Mouse (Mus musculus): Measurements from ENCODE around the gene Lrrc2. TPM values are rescaled to one million over a fixed set of nuclear protein-coding genes. Genes with fewer than 3 reads are reported as not detected.
A peak's percentile ranks its signal among the peaks of the same experiment; 100 is the strongest.

Gene Lrrc2
- polyA plus RNA-seq, 1 experiment: not detected

DNA sequence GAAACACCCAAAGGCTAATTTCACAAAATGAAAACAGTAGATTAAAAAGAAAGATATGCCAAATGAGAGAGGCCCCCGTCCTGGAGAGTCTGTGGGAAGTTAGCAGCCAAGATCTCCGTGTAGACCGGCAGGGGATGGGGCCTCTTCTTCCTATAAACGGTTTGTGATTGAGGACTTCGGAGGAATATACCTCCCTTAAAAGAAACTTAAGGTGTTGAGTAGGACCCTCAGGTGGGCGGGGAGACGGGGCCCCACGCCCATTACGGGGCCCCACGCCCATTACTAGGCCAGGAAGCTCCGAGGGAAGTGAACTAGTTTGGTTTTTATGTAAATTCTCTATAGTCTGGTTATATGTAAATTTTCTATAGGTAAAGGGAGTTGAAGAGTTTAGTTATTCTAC, 5.4 kb upstream of the Lrrc2 start, which contains the start of gene Tdgf1:
Tdgf1 (minus strand) TSS at position 233 of the 400 bp plus-strand sequence.
- no peak within 1 kb of the TSS for H3K27ac ChIP-seq (ENCODE audit: insufficient read depth, low read depth, low read length)
- WGBS: 58% methylated on average over 11 of the region's 11 CpGs
- no peak within 1 kb of the TSS for H3K4me3 ChIP-seq (ENCODE audit: insufficient read depth, low read depth, low read length)
- no peak for TF ChIP-seq CTCF (IDR thresholded peaks at IDR 0.05; ENCODE audit: insufficient read depth, low read depth, low read length)
- TF ChIP-seq POLR2A (IDR thresholded peaks at IDR 0.05; ENCODE audit: insufficient read depth, low read depth, low read length): no peak
- H3K4me1 ChIP-seq (ENCODE audit: control insufficient read depth, insufficient read depth, low read length): peaks cover 5% of the 10 kb centered on the region; the same call in 1 of the 2 replicates

DNA sequence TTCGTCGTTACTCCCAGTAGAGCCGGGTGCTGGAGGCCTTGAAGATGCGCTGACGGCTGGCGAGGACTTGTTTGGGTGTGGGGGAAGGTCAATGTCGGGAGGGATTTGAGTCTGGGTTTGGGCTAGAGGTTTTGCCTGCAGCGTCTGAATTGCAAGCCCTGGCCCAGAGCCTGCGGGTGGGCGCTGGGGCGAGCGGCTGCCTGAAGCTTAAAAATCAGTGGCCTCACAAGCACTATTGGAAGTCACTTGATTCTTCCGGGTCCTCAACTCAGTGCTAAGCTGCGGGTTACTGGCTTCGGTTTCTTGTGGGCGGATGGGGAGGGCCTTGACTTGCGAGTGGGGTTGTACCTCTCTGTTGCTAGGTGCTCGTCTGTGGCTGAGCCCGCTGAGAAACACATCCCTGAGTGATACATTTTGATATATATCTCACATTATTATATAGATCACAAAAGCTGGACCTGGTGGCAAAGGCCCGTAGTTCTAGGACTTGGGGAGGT, 4.7 kb upstream of the Lrrc2 start:
- WGBS: 51% methylated on average over 20 of the region's 20 CpGs
- H3K4me3 ChIP-seq (ENCODE audit: insufficient read depth, low read depth, low read length): no peak overlapping the region
- peaks cover 5% of the 10 kb centered on the region; the same call in 1 of the 2 replicates for H3K4me1 ChIP-seq (ENCODE audit: control insufficient read depth, insufficient read depth, low read length)
- TF ChIP-seq POLR2A (IDR thresholded peaks at IDR 0.05; ENCODE audit: insufficient read depth, low read depth, low read length) (no peak), CTCF (IDR thresholded peaks at IDR 0.05; ENCODE audit: insufficient read depth, low read depth, low read length) (no peak)
- no peak overlapping the region for H3K27ac ChIP-seq (ENCODE audit: insufficient read depth, low read depth, low read length)

- TF ChIP-seq POLR2A (IDR thresholded peaks at IDR 0.05; ENCODE audit: insufficient read depth, low read depth, low read length): no peak
- no peak for TF ChIP-seq CTCF (IDR thresholded peaks at IDR 0.05; ENCODE audit: insufficient read depth, low read depth, low read length)
- Histone ChIP-seq H3K4me3 (ENCODE audit: insufficient read depth, low read depth, low read length) (no peak overlapping the region), H3K27ac (ENCODE audit: insufficient read depth, low read depth, low read length) (no peak overlapping the region), H3K4me1 (ENCODE audit: control insufficient read depth, insufficient read depth, low read length) (peaks cover 5% of the 10 kb centered on the region; the same call in 1 of the 2 replicates)
- WGBS: 54% methylated on average over 6 of the region's 6 CpGs
Measured at GRCm38 (mm10) chr9:110947261-110947661, 4.1 kb upstream of the Lrrc2 start.

GRCm38 (mm10) chr9:110947900-110948299, 3.4 kb upstream of the Lrrc2 start:
- Histone ChIP-seq H3K4me3 (ENCODE audit: insufficient read depth, low read depth, low read length) (no peak overlapping the region), H3K4me1 (ENCODE audit: control insufficient read depth, insufficient read depth, low read length) (peaks cover 5% of the 10 kb centered on the region; the same call in 1 of the 2 replicates), H3K27ac (ENCODE audit: insufficient read depth, low read depth, low read length) (no peak overlapping the region)
- 84% methylated on average over 6 of the region's 6 CpGs for WGBS
- TF ChIP-seq CTCF (IDR thresholded peaks at IDR 0.05; ENCODE audit: insufficient read depth, low read depth, low read length) (no peak), POLR2A (IDR thresholded peaks at IDR 0.05; ENCODE audit: insufficient read depth, low read depth, low read length) (no peak)

GRCm38 (mm10) chr9:110948813-110949310, 2.5 kb upstream of the Lrrc2 start:
- WGBS: 89% methylated on average over 8 of the region's 8 CpGs
- H3K4me1 ChIP-seq (ENCODE audit: control insufficient read depth, insufficient read depth, low read length): peaks cover 5% of the 10 kb centered on the region; the same call in 1 of the 2 replicates
- H3K27ac ChIP-seq (ENCODE audit: insufficient read depth, low read depth, low read length): no peak overlapping the region
- TF ChIP-seq CTCF (IDR thresholded peaks at IDR 0.05; ENCODE audit: insufficient read depth, low read depth, low read length) (no peak), POLR2A (IDR thresholded peaks at IDR 0.05; ENCODE audit: insufficient read depth, low read depth, low read length) (no peak)
- H3K4me3 ChIP-seq (ENCODE audit: insufficient read depth, low read depth, low read length): no peak overlapping the region

- H3K27ac ChIP-seq (ENCODE audit: insufficient read depth, low read depth, low read length): no peak overlapping the region
- TF ChIP-seq CTCF (IDR thresholded peaks at IDR 0.05; ENCODE audit: insufficient read depth, low read depth, low read length) (no peak), POLR2A (IDR thresholded peaks at IDR 0.05; ENCODE audit: insufficient read depth, low read depth, low read length) (no peak)
- H3K4me3 ChIP-seq (ENCODE audit: insufficient read depth, low read depth, low read length): no peak overlapping the region
- peaks cover 5% of the 10 kb centered on the region; the same call in 1 of the 2 replicates for H3K4me1 ChIP-seq (ENCODE audit: control insufficient read depth, insufficient read depth, low read length)
- WGBS: over 99% methylated on average over 3 of the region's 3 CpGs
Measured at GRCm38 (mm10) chr9:110950109-110950508, 1.2 kb upstream of the Lrrc2 start.

DNA sequence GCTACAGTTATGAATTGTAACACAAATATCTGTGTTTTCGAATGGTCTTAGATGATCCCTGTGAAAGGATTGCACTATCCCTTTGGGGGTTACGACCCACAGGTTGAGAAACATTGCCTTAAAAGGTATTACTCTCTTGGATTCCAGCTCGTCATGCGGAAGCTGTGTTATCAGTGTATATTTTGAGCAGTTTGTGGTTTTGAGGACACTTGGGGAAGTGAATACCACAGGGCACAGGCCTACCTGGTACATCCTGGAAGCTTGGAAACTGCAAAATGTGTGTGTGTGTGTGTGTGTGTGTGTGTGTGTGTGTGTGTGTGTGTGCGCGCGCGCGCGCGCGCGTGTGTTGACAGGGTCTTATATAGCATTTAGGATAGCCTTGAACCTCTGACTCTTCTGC, 521 bp downstream of the Lrrc2 start:
- H3K27ac ChIP-seq (ENCODE audit: insufficient read depth, low read depth, low read length): no peak overlapping the region
- 99% methylated on average over 13 of the region's 13 CpGs for WGBS
- H3K4me1 ChIP-seq (ENCODE audit: control insufficient read depth, insufficient read depth, low read length): no peaks in the 10 kb centered on the region
- TF ChIP-seq POLR2A (IDR thresholded peaks at IDR 0.05; ENCODE audit: insufficient read depth, low read depth, low read length) (no peak), CTCF (IDR thresholded peaks at IDR 0.05; ENCODE audit: insufficient read depth, low read depth, low read length) (no peak)
- no peak overlapping the region for H3K4me3 ChIP-seq (ENCODE audit: insufficient read depth, low read depth, low read length)

DNA sequence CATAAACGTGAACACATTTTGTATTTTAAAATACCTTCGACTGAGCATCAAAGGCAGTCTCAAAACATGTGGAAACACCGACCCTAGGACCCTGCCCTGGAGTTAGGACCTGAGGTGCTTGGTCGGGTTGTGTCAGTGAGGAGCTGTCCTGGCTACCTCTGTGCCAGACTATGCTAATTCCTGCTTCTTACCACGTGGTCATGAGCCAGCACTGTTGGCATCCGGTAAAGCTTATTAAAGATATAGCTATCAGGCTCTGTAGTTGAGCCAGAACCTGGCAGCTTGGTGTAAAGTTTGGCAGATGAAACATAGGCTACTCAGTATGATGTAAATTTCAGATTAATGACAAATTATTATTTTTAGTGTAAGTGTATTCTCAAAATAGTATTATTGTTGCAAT, 1.1 kb downstream of the Lrrc2 start:
- Histone ChIP-seq H3K4me3 (ENCODE audit: insufficient read depth, low read depth, low read length) (no peak overlapping the region), H3K27ac (ENCODE audit: insufficient read depth, low read depth, low read length) (no peak overlapping the region), H3K4me1 (ENCODE audit: control insufficient read depth, insufficient read depth, low read length) (no peaks in the 10 kb centered on the region)
- TF ChIP-seq POLR2A (IDR thresholded peaks at IDR 0.05; ENCODE audit: insufficient read depth, low read depth, low read length) (no peak), CTCF (IDR thresholded peaks at IDR 0.05; ENCODE audit: insufficient read depth, low read depth, low read length) (no peak)
- WGBS: 53% methylated on average over 6 of the region's 6 CpGs

DNA sequence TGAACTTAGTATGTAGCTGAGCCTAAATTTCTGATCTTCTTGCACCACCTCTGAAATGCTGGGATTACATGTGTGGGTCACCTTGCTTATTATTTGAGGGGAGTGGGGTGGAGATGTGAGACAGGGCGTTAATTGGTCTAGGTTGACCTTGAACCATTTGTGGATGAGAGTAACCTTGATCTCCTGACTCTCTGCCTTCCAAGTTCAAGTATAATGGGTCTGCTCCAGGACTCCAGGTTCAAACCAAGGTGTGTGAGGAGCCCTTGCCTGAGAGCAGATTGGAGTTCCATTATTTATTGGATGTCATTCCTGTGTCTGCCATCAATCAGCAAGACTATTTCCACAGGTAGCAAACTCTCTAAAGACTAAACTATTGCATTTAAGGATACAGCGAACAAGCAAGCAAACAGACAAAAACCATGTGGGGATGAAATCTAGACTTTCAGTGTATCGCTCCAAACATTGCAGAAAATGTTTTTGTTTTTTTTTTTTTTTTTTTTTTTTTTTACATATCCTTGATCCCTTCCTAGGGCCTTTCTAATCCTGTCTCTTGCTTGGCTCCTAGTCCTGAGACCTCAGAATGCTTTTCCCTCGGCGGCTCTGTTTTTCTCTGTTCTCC, 1.7 kb downstream of the Lrrc2 start:
- Histone ChIP-seq H3K4me1 (ENCODE audit: control insufficient read depth, insufficient read depth, low read length) (no peaks in the 10 kb centered on the region), H3K27ac (ENCODE audit: insufficient read depth, low read depth, low read length) (peak overlapping the region; percentile 16; the same call in 1 of the 2 replicates), H3K4me3 (ENCODE audit: insufficient read depth, low read depth, low read length) (peak overlapping the region; percentile 78)
- no peak for TF ChIP-seq POLR2A (IDR thresholded peaks at IDR 0.05; ENCODE audit: insufficient read depth, low read depth, low read length)
- TF ChIP-seq CTCF (IDR thresholded peaks at IDR 0.05; ENCODE audit: insufficient read depth, low read depth, low read length): no peak
- 34% methylated on average over 5 of the region's 5 CpGs for WGBS
